Mouse (Mus musculus): ENCODE measurements around the gene Dll4. TPM values are rescaled to one million over a fixed set of nuclear protein-coding genes. Genes with fewer than 3 reads are reported as not detected.

Gene Dll4
- polyA plus RNA-seq, 1 experiment from 2014 or later, result 2.8 TPM

- WGBS, result under 1% methylated on average over 58 of the region's 61 CpGs
- Histone ChIP-seq H3K27me3 (ENCODE audit: control insufficient read depth, insufficient read depth, low read length) (peaks cover 96% of the 10 kb centered on the region), H3K27ac (ENCODE audit: low read depth, low read length) (no peak overlapping the region), H3K9me3 (ENCODE audit: control insufficient read depth, low read length) (no peaks in the 10 kb centered on the region), H3K4me3 (ENCODE audit: low read depth, low read length) (peak overlapping the region; percentile 34), H3K9ac (ENCODE audit: low read length) (no peak overlapping the region), H3K36me3 (ENCODE audit: control insufficient read depth, insufficient read depth, low read length) (no peaks in the 10 kb centered on the region), H3K4me2 (ENCODE audit: low read depth, low read length, severe bottlenecking) (peak overlapping the region; percentile 60), H3K4me1 (replicated peaks; ENCODE audit: control insufficient read depth, insufficient read depth, low read length) (peaks cover 40% of the 10 kb centered on the region)
- no peak for DNase-seq (ENCODE audit: low spot score)
- ATAC-seq (replicated peaks; ENCODE audit: low FRiP score), result no peak
Measured at GRCm38 (mm10) chr2:119326161-119327101, 847 bp downstream of the Dll4 start.

GRCm38 (mm10) chr2:119327102-119327480 lies 1.5 kb downstream of the Dll4 start:
- no peak overlapping the region for H3K9ac ChIP-seq (ENCODE audit: low read length)
- peak overlapping the region; percentile 60 for H3K4me2 ChIP-seq (ENCODE audit: low read depth, low read length, severe bottlenecking)
- H3K27ac ChIP-seq (ENCODE audit: low read depth, low read length), result no peak overlapping the region
- H3K4me1 ChIP-seq (replicated peaks; ENCODE audit: control insufficient read depth, insufficient read depth, low read length), result peaks cover 35% of the 10 kb centered on the region
- H3K27me3 ChIP-seq (ENCODE audit: control insufficient read depth, insufficient read depth, low read length), result peaks cover 89% of the 10 kb centered on the region
- DNase-seq (ENCODE audit: low spot score) (no peak), ATAC-seq (replicated peaks; ENCODE audit: low FRiP score) (no peak)
- WGBS, result under 1% methylated on average over 30 of the region's 30 CpGs
- no peaks in the 10 kb centered on the region for H3K36me3 ChIP-seq (ENCODE audit: control insufficient read depth, insufficient read depth, low read length)
- no peaks in the 10 kb centered on the region for H3K9me3 ChIP-seq (ENCODE audit: control insufficient read depth, low read length)
- H3K4me3 ChIP-seq (ENCODE audit: low read depth, low read length), result peak overlapping the region; percentile 34

DNA sequence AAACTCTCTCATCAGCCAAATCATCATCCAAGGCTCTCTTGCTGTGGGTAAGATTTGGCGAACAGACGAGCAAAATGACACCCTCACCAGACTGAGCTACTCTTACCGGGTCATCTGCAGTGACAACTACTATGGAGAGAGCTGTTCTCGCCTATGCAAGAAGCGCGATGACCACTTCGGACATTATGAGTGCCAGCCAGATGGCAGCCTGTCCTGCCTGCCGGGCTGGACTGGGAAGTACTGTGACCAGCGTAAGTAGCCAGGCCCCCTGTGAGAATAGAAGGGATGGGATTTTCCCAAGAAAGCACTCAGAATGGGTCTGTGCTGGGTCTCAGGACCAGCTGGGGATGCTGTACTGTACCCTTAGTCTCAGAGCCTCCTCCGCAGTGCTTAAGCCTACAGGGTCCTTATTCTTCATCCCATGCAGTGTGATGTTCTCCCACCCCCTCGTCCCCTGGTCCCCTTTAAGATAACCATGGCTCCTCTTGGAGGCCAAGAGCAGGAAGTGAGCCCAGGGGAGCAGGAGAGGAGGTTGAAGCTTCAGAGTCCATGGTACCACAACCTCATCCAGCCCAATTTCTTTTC lies 2.5 kb downstream of the Dll4 start:
- Histone ChIP-seq H3K4me3 (ENCODE audit: low read depth, low read length) (no peak overlapping the region), H3K27ac (ENCODE audit: low read depth, low read length) (no peak overlapping the region), H3K9ac (ENCODE audit: low read length) (no peak overlapping the region), H3K27me3 (ENCODE audit: control insufficient read depth, insufficient read depth, low read length) (peaks cover 80% of the 10 kb centered on the region), H3K4me2 (ENCODE audit: low read depth, low read length, severe bottlenecking) (no peak overlapping the region), H3K36me3 (ENCODE audit: control insufficient read depth, insufficient read depth, low read length) (no peaks in the 10 kb centered on the region), H3K4me1 (replicated peaks; ENCODE audit: control insufficient read depth, insufficient read depth, low read length) (peaks cover 26% of the 10 kb centered on the region), H3K9me3 (ENCODE audit: control insufficient read depth, low read length) (no peaks in the 10 kb centered on the region)
- WGBS, result 10% methylated on average over 11 of the region's 11 CpGs
- DNase-seq (ENCODE audit: low spot score) (no peak), ATAC-seq (replicated peaks; ENCODE audit: low FRiP score) (no peak)

GRCm38 (mm10) chr2:119328546-119328945 lies 3.0 kb downstream of the Dll4 start:
- H3K4me2 ChIP-seq (ENCODE audit: low read depth, low read length, severe bottlenecking), result no peak overlapping the region
- no peak overlapping the region for H3K27ac ChIP-seq (ENCODE audit: low read depth, low read length)
- no peaks in the 10 kb centered on the region for H3K36me3 ChIP-seq (ENCODE audit: control insufficient read depth, insufficient read depth, low read length)
- no peak overlapping the region for H3K4me3 ChIP-seq (ENCODE audit: low read depth, low read length)
- H3K4me1 ChIP-seq (replicated peaks; ENCODE audit: control insufficient read depth, insufficient read depth, low read length), result peaks cover 26% of the 10 kb centered on the region
- H3K9me3 ChIP-seq (ENCODE audit: control insufficient read depth, low read length), result no peaks in the 10 kb centered on the region
- no peak for ATAC-seq (replicated peaks; ENCODE audit: low FRiP score)
- H3K27me3 ChIP-seq (ENCODE audit: control insufficient read depth, insufficient read depth, low read length), result peaks cover 75% of the 10 kb centered on the region
- DNase-seq (ENCODE audit: low spot score), result no peak
- no peak overlapping the region for H3K9ac ChIP-seq (ENCODE audit: low read length)
- 46% methylated on average over 5 of the region's 5 CpGs for WGBS

- no peaks in the 10 kb centered on the region for H3K36me3 ChIP-seq (ENCODE audit: control insufficient read depth, insufficient read depth, low read length)
- H3K4me3 ChIP-seq (ENCODE audit: low read depth, low read length), result no peak overlapping the region
- no peak overlapping the region for H3K4me2 ChIP-seq (ENCODE audit: low read depth, low read length, severe bottlenecking)
- peaks cover 23% of the 10 kb centered on the region for H3K4me1 ChIP-seq (replicated peaks; ENCODE audit: control insufficient read depth, insufficient read depth, low read length)
- H3K9ac ChIP-seq (ENCODE audit: low read length), result no peak overlapping the region
- WGBS, result 67% methylated on average over 3 of the region's 3 CpGs
- DNase-seq (ENCODE audit: low spot score) (peak; percentile 37), ATAC-seq (replicated peaks; ENCODE audit: low FRiP score) (no peak)
- no peaks in the 10 kb centered on the region for H3K9me3 ChIP-seq (ENCODE audit: control insufficient read depth, low read length)
- no peak overlapping the region for H3K27ac ChIP-seq (ENCODE audit: low read depth, low read length)
- peaks cover 67% of the 10 kb centered on the region for H3K27me3 ChIP-seq (ENCODE audit: control insufficient read depth, insufficient read depth, low read length)
Measured at GRCm38 (mm10) chr2:119329123-119329817, 3.7 kb downstream of the Dll4 start.

GRCm38 (mm10) chr2:119330795-119331194 lies 5.2 kb downstream of the Dll4 start:
- peak; percentile 47 for DNase-seq (ENCODE audit: low spot score)
- Histone ChIP-seq H3K27me3 (ENCODE audit: control insufficient read depth, insufficient read depth, low read length) (peaks cover 52% of the 10 kb centered on the region), H3K9me3 (ENCODE audit: control insufficient read depth, low read length) (no peaks in the 10 kb centered on the region), H3K4me3 (ENCODE audit: low read depth, low read length) (no peak overlapping the region), H3K36me3 (ENCODE audit: control insufficient read depth, insufficient read depth, low read length) (no peaks in the 10 kb centered on the region), H3K4me2 (ENCODE audit: low read depth, low read length, severe bottlenecking) (no peak overlapping the region), H3K9ac (ENCODE audit: low read length) (no peak overlapping the region), H3K4me1 (replicated peaks; ENCODE audit: control insufficient read depth, insufficient read depth, low read length) (peaks cover 14% of the 10 kb centered on the region; the same call in 1 of the 2 replicates), H3K27ac (ENCODE audit: low read depth, low read length) (no peak overlapping the region)
- no peak for ATAC-seq (replicated peaks; ENCODE audit: low FRiP score)
- WGBS, result 90% methylated on average over 8 of the region's 8 CpGs

- Histone ChIP-seq H3K27ac (ENCODE audit: low read depth, low read length) (no peak overlapping the region), H3K9ac (ENCODE audit: low read length) (no peak overlapping the region), H3K4me3 (ENCODE audit: low read depth, low read length) (no peak overlapping the region), H3K4me2 (ENCODE audit: low read depth, low read length, severe bottlenecking) (no peak overlapping the region), H3K9me3 (ENCODE audit: control insufficient read depth, low read length) (no peaks in the 10 kb centered on the region), H3K27me3 (ENCODE audit: control insufficient read depth, insufficient read depth, low read length) (peaks cover 38% of the 10 kb centered on the region), H3K4me1 (replicated peaks; ENCODE audit: control insufficient read depth, insufficient read depth, low read length) (peaks cover 2% of the 10 kb centered on the region; the same call in 1 of the 2 replicates), H3K36me3 (ENCODE audit: control insufficient read depth, insufficient read depth, low read length) (no peaks in the 10 kb centered on the region)
- ATAC-seq (replicated peaks; ENCODE audit: low FRiP score) (no peak), DNase-seq (ENCODE audit: low spot score) (peak; percentile 45)
- 78% methylated on average over 24 of the region's 24 CpGs for WGBS
Measured at GRCm38 (mm10) chr2:119332177-119332661, 6.6 kb downstream of the Dll4 start.

GRCm38 (mm10) chr2:119334135-119334534 lies 8.6 kb downstream of the Dll4 start:
- DNase-seq (ENCODE audit: low spot score) (no peak), ATAC-seq (replicated peaks; ENCODE audit: low FRiP score) (no peak)
- WGBS, result 81% methylated on average over 1 of the region's 1 CpGs
- H3K27me3 ChIP-seq (ENCODE audit: control insufficient read depth, insufficient read depth, low read length), result peaks cover 19% of the 10 kb centered on the region
- no peaks in the 10 kb centered on the region for H3K9me3 ChIP-seq (ENCODE audit: control insufficient read depth, low read length)
- no peak overlapping the region for H3K4me2 ChIP-seq (ENCODE audit: low read depth, low read length, severe bottlenecking)
- H3K9ac ChIP-seq (ENCODE audit: low read length), result no peak overlapping the region
- H3K4me1 ChIP-seq (replicated peaks; ENCODE audit: control insufficient read depth, insufficient read depth, low read length), result peaks cover under 1% of the 10 kb centered on the region; the same call in 1 of the 2 replicates
- H3K36me3 ChIP-seq (ENCODE audit: control insufficient read depth, insufficient read depth, low read length), result no peaks in the 10 kb centered on the region
- H3K27ac ChIP-seq (ENCODE audit: low read depth, low read length), result no peak overlapping the region
- H3K4me3 ChIP-seq (ENCODE audit: low read depth, low read length), result no peak overlapping the region

All from forebrain, embryonic 11.5 days (tissue).